Mouse (Mus musculus): ENCODE measurements around the gene Ube2d2b. TPM values are rescaled to one million over a fixed set of nuclear protein-coding genes. Genes with fewer than 3 reads are reported as not detected.

Ube2d2b gene
- polyA plus RNA-seq, 1 experiment = not detected

DNA sequence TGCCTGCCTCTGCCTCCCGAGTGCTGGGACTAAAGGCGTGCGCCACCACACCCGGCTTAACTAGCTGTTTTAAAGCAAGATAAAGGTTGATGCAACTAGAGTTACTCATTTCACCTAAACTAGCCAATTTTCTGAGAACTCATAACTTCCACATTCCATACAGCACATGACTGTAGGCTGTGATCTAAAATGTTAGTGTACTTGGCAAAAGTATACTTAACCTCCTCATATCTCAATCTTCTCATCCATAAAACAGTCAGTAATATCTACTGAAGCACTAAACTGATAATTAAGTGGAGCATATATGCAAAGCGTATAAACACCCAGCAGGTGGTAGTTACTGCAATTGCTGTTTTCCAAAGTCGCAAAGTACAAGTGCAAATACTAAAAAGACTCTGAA, 43.4 kb downstream of the Ube2d2b start:
- Histone ChIP-seq H3K4me1 (ENCODE audit: control insufficient read depth, insufficient read depth, insufficient read length, low read length) (no peaks in the 10 kb centered on the region), H3K4me3 (ENCODE audit: insufficient read depth, low read depth, low read length) (no peak overlapping the region), H3K27ac (replicated peaks; ENCODE audit: low read depth, low read length) (no peak overlapping the region)

DNA sequence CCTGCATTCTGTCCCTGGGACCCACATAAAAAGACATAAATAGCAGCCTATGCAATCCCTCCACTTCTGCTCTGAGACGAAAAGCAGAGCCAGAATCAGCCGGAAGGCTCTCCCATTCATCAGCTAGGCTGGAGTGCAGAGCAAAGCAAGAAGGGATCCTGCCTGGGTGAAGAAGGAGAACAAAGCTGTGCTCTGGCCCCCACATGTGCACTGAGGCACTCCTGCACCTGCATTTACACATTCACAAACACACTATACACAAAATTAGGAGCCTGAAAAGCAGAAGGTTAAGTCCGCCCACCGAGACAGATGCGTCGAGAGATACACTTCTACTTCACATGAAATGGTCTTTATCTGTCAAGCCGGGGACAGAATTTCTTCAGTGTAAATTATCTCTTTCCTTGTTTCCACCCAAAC, 44.0 kb downstream of the Ube2d2b start:
- Histone ChIP-seq H3K27ac (replicated peaks; ENCODE audit: low read depth, low read length) (no peak overlapping the region), H3K4me3 (ENCODE audit: insufficient read depth, low read depth, low read length) (no peak overlapping the region), H3K4me1 (ENCODE audit: control insufficient read depth, insufficient read depth, insufficient read length, low read length) (no peaks in the 10 kb centered on the region)

DNA sequence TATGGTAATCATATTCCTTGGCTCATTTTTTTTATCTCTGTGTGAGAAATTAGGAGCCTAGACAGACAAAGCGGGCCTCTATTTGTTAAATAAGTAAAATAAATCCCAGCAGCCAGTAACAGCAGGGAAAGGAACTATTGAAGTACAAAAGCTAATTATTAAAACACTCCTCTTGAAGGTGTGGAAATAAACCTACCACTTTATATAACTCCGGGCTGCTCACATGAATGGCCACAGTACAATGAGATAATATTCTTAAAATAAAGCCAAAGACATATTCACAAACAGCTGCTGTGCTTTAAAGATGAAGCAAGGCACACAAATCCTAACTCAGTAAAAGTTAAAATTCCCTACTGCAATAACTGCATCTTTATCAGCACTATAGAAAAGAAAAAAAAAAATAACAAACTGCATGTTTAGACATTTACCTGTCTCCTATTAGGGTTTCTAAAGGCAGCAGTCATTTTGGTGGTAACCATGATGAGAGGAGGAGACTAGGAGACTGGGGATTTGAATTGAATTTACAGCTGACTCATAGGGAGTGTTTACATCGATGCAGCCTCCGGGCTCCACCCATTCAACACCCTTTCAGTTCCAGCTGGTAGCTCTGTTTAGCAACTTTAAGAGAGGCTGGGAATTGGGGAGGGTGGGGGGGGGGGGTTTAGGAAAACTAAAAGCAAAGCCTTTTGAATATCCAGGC, 44.8 kb downstream of the Ube2d2b start, which contains the start of gene Evi5:
Gene Evi5, minus strand, starts transcription at position 547 of the 700 bp plus-strand sequence.
- H3K4me3 ChIP-seq (ENCODE audit: insufficient read depth, low read depth, low read length) = no peak within 1 kb of the TSS
- H3K27ac ChIP-seq (replicated peaks; ENCODE audit: low read depth, low read length) = no peak within 1 kb of the TSS
- no peaks in the 10 kb centered on the region for H3K4me1 ChIP-seq (ENCODE audit: control insufficient read depth, insufficient read depth, insufficient read length, low read length)

DNA sequence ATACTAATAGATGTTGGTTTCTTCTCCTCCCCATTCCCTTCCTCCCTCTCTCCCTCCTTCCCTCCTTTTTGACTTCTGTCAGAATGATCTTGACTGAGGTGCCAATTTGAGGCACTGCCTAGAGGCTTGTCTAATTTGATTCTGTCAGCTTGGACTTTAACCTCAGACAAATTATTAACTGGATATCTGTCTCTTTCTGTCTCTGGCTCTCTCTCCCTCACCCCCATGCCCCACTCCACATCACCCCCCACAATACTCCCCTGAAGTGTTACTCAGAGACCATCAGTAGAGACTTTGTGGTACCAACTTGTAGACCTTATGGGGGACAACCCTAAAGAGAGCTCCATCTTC, 45.3 kb downstream of the Ube2d2b start:
- H3K27ac ChIP-seq (replicated peaks; ENCODE audit: low read depth, low read length) = no peak overlapping the region
- no peaks in the 10 kb centered on the region for H3K4me1 ChIP-seq (ENCODE audit: control insufficient read depth, insufficient read depth, insufficient read length, low read length)
- H3K4me3 ChIP-seq (ENCODE audit: insufficient read depth, low read depth, low read length) = no peak overlapping the region

DNA sequence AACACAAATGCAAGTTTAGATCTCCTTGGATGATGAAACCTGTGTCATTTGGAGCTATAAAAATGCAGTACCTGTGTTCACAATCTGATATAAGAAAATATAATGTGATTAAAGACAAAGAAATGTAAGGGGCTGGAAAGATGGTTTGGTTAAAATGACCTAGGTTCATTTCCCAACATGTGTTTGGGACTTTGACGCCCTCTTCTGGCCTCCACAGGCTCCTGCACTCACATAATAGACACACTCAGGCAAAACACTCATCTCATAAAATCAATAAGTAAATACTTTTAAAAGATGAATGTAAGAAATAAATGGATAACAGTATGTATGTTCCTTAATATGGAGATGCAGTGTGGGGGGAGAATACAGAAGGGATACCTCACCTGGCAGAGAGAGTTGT, 47.2 kb downstream of the Ube2d2b start:
- no peak overlapping the region for H3K27ac ChIP-seq (replicated peaks; ENCODE audit: low read depth, low read length)
- no peak overlapping the region for H3K4me3 ChIP-seq (ENCODE audit: insufficient read depth, low read depth, low read length)
- H3K4me1 ChIP-seq (ENCODE audit: control insufficient read depth, insufficient read depth, insufficient read length, low read length) = no peaks in the 10 kb centered on the region

DNA sequence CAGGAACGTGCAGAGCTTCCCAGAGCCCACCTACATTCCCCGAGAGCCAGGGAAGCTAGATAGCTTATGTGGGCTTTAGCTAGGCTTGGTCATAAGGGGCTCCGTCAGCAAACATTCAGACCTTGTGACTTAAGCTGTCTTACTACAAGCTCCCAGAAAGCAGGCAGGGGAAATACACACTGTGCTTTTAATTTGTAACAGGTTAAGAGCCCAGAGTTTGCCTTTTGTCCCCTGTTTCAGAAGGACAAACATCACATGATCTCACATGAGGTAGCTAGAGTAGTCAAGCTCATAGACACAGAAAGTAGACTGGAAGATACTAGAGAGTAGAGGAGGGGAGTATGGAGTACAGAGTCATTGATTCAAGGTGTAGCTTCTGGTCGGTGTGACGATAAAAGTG, 50.8 kb downstream of the Ube2d2b start:
- Histone ChIP-seq H3K27ac (replicated peaks; ENCODE audit: low read depth, low read length) (no peak overlapping the region), H3K4me3 (ENCODE audit: insufficient read depth, low read depth, low read length) (no peak overlapping the region), H3K4me1 (ENCODE audit: control insufficient read depth, insufficient read depth, insufficient read length, low read length) (no peaks in the 10 kb centered on the region)

Other genes with a start within 250 kb of the Ube2d2b start
- 11.4 and 15.0 TPM in 2 replicates for gene Rpap2, start 232.7 kb upstream of the Ube2d2b start, polyA plus RNA-seq (2012; ENCODE audit: insufficient read depth, insufficient read length, missing spikeins)
- gene Glmn, start 232.2 kb upstream of the Ube2d2b start, polyA plus RNA-seq (2012; ENCODE audit: insufficient read depth, insufficient read length, missing spikeins) = 6.3 and 11.4 TPM in 2 replicates
- not detected in 2 replicates for gene Gfi1, start 104.1 kb upstream of the Ube2d2b start, polyA plus RNA-seq (2012; ENCODE audit: insufficient read depth, insufficient read length, missing spikeins)
- gene Evi5, start 45.0 kb downstream of the Ube2d2b start, polyA plus RNA-seq (2012; ENCODE audit: insufficient read depth, insufficient read length, missing spikeins) = 11.3 and 15.9 TPM in 2 replicates
- gene Rpl5, start 70.4 kb downstream of the Ube2d2b start, polyA plus RNA-seq (2012; ENCODE audit: insufficient read depth, insufficient read length, missing spikeins) = 16.1 and 18.4 TPM in 2 replicates
- gene Fam69a, start 157.0 kb downstream of the Ube2d2b start, polyA plus RNA-seq (2012; ENCODE audit: insufficient read depth, insufficient read length, missing spikeins) = 22.9 and 25.1 TPM in 2 replicates
- gene Mtf2, start 235.6 kb downstream of the Ube2d2b start, polyA plus RNA-seq (2012; ENCODE audit: insufficient read depth, insufficient read length, missing spikeins) = 5.9 and 8.9 TPM in 2 replicates

Measured in brown adipose tissue, adult 24 weeks (tissue).